Mouse (Mus musculus) hindbrain, embryonic 10.5 days (tissue): Measurements from ENCODE around the gene Csf3r. TPM values are rescaled to one million over a fixed set of nuclear protein-coding genes. Genes with fewer than 3 reads are reported as not detected.

Experiments
- polyA plus RNA-seq: library from polyadenylated mRNA; unstranded; fragments of >200 nt; fragmentation: Nextera tagmentation; extraction: Ambion mirVana; gene quantifications from 2 replicates; pipeline ENCODE4 v1.2.1, GENCODE M21; 2016

Csf3r gene
- polyA plus RNA-seq, 1 experiment from 2014 or later: 1.1 TPM

Other genes with a start within 250 kb of the Csf3r start
- 139 and 147 TPM in 2 replicates for gene Mrps15, start 22.4 kb downstream of the Csf3r start, polyA plus RNA-seq
- 27.7 and 30.9 TPM in 2 replicates for gene Oscp1, start 34.0 kb downstream of the Csf3r start, polyA plus RNA-seq
- 46.8 and 49.1 TPM in 2 replicates for gene Lsm10, start 72.1 kb downstream of the Csf3r start, polyA plus RNA-seq
- 46.9 and 47.2 TPM in 2 replicates for gene Stk40, start 79.4 kb downstream of the Csf3r start, polyA plus RNA-seq
- 29.8 and 35.3 TPM in 2 replicates for gene Eva1b, start 123.2 kb downstream of the Csf3r start, polyA plus RNA-seq
- gene Sh3d21, start 138.9 kb downstream of the Csf3r start, polyA plus RNA-seq: 1.3 and 2.3 TPM in 2 replicates
- gene Thrap3, start 178.2 kb downstream of the Csf3r start, polyA plus RNA-seq: 230 and 252 TPM in 2 replicates
- 64.8 and 99.0 TPM in 2 replicates for gene Map7d1, start 231.8 kb downstream of the Csf3r start, polyA plus RNA-seq
- gene Trappc3, start 237.8 kb downstream of the Csf3r start, polyA plus RNA-seq: 95.4 and 101 TPM in 2 replicates